Mouse (Mus musculus) G1E (cell line): ENCODE results near the gene Mcu. TPM values are rescaled to one million over a fixed set of nuclear protein-coding genes. Genes with fewer than 3 reads are reported as not detected.

Source experiments
- ATAC-seq: 2 replicates; pipeline ENCODE4 v1.8.0; 2016; ENCODE audit warnings: mild to moderate bottlenecking; ENCODE audit not compliant: insufficient number of reproducible peaks, poor library complexity, low FRiP score, severe bottlenecking; ENCODE audit errors: extremely low read depth
- DNase-seq: peaks from one replicate; pipeline ENCODE4 v3.0.0; 2012; ENCODE audit warnings: low spot score
- H3K27me3 ChIP-seq: 2 replicates; pipeline ENCODE4 v1.6.1; 2012; ENCODE audit warnings: mild to moderate bottlenecking, low read length, inconsistent platforms; ENCODE audit not compliant: insufficient read depth
- H3K36me3 ChIP-seq: replicated peaks from 2 replicates; pipeline ENCODE3; 2012; ENCODE audit warnings: mild to moderate bottlenecking, inconsistent platforms
- H3K4me1 ChIP-seq: 2 replicates; pipeline ENCODE4 v1.6.1; 2012; ENCODE audit warnings: low read depth, low read length, inconsistent platforms, mixed read lengths; ENCODE audit not compliant: insufficient read depth
- H3K4me3 ChIP-seq: 2 replicates; pipeline ENCODE4 v1.5.1; 2012; ENCODE audit warnings: low read depth, mild to moderate bottlenecking, inconsistent platforms, low read length, moderate library complexity, mixed read lengths
- H3K9me3 ChIP-seq: replicated peaks from 2 replicates; pipeline ENCODE4 v1.6.1; 2012; ENCODE audit warnings: inconsistent platforms
- CTCF ChIP-seq: IDR thresholded peaks from 2 replicates; pipeline ENCODE4 v1.5.1; 2012; ENCODE audit warnings: low read depth, low read length, inconsistent platforms, mixed read lengths
- GATA1 ChIP-seq: IDR thresholded peaks from 2 replicates; pipeline ENCODE4 v1.6.1; 2012; ENCODE audit warnings: borderline replicate concordance, low read length, inconsistent platforms, mixed read lengths
- GATA2 ChIP-seq: IDR thresholded peaks from 2 replicates; pipeline ENCODE4 v1.6.1; 2012; ENCODE audit warnings: low read depth, low read length, inconsistent platforms, borderline replicate concordance
- POLR2AphosphoS5 ChIP-seq: IDR thresholded peaks from 2 replicates; pipeline ENCODE4 v1.6.1; 2012; ENCODE audit warnings: low read depth, low read length, inconsistent platforms; ENCODE audit not compliant: insufficient replicate concordance
- TAL1 ChIP-seq: conservative IDR thresholded peaks from 2 replicates; pipeline ENCODE4 v1.6.1; 2012; ENCODE audit warnings: low read depth, low read length, inconsistent platforms, mixed read lengths
- polyA plus RNA-seq: library from polyadenylated mRNA; stranded (reverse); fragments of >175 nt; gene quantifications from 2 replicates; pipeline ENCODE4 v1.2.3, GENCODE M21; 2012
- total RNA-seq, 2 experiments: library from RNA; stranded (forward) in 1 of 2; stranded (reverse) in 1 of 2; fragments of 200-1000 nt in 1 of 2; fragments of >200 nt in 1 of 2; fragmentation: Nextera tagmentation in 1 of 2; gene quantifications; 2 replicates each; pipeline ENCODE4 v1.2.3; 2014 to 2017

Gene Mcu
- total and polyA plus RNA-seq, 3 experiments, result 5.1 to 25.6 (median 22.5) TPM

GRCm38 (mm10) chr10:59644710-59645109 lies 28.2 kb upstream of the Mcu start:
- TF ChIP-seq CTCF (no peak), POLR2AphosphoS5 (no peak), TAL1 (no peak), GATA1 (no peak), GATA2 (no peak)
- Histone ChIP-seq H3K9me3 (no peaks in the 10 kb centered on the region), H3K4me3 (no peak overlapping the region), H3K27me3 (no peaks in the 10 kb centered on the region), H3K4me1 (peaks cover 12% of the 10 kb centered on the region), H3K36me3 (no peaks in the 10 kb centered on the region)
- ATAC-seq (no peak), DNase-seq (no peak)

DNA sequence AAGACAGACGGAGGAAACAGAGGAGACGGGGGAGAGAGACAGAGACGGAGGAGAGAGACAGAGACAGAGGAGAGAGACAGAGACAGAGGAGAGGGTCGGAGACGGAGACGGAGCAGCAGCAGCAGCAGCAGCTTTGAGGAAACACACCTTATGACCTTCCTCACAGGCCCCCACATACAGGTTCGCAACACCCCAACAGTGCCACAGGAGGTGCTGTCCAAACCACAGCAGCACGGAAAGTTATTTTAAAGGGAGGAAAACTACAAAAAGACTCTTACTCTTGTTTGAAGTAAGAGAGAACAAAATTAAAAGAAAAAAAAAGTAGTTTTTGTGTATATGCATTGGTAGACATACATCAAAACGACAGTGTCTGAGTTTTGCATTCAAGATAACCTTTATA lies 27.2 kb upstream of the Mcu start:
- DNase-seq (no peak), ATAC-seq (no peak)
- no peak for TF ChIP-seq GATA2
- TF ChIP-seq TAL1, result no peak
- TF ChIP-seq GATA1, result no peak
- no peak for TF ChIP-seq CTCF
- TF ChIP-seq POLR2AphosphoS5, result no peak
- Histone ChIP-seq H3K9me3 (no peaks in the 10 kb centered on the region), H3K27me3 (no peaks in the 10 kb centered on the region), H3K36me3 (no peaks in the 10 kb centered on the region), H3K4me1 (peaks cover 12% of the 10 kb centered on the region), H3K4me3 (no peak overlapping the region)

DNA sequence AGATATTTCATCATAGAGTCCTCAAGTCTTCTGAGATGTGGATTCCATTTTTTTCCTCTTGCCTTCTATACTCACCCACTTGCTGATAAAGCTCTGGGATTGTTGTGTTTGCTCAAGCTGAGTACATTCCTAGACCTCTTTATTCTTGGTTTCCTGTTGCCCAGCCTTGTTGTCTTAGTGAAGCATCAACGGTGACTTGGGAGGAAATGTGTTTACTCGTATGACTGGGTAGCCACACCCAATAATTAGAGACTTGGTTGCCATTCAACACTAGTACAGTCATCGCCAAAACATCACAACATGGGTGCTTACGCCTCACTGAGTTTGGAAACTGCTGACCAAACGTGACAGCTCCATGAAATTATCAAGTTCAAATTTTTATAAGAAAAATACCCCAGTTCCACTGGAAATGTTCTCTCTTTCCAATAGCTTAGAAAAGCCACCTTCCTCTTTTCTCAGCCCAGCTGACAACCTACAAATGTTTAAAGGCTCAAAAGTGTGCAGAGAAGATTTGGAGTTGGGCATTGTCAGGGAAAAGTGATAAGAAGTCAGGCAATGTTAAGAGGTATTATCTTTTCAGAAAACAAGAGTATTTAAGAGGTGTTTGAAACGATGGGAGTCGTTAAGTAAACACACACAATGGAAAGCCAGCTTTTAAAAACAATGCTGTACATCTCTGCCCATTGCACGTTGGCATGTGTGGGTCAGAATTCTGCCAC lies 26.3 kb upstream of the Mcu start:
- peaks cover 12% of the 10 kb centered on the region for H3K4me1 ChIP-seq
- no peak for DNase-seq
- H3K4me3 ChIP-seq, result no peak overlapping the region
- TF ChIP-seq POLR2AphosphoS5 (no peak), CTCF (no peak), GATA2 (no peak), TAL1 (no peak), GATA1 (no peak)
- no peak for ATAC-seq
- H3K27me3 ChIP-seq, result no peaks in the 10 kb centered on the region
- no peaks in the 10 kb centered on the region for H3K9me3 ChIP-seq
- no peaks in the 10 kb centered on the region for H3K36me3 ChIP-seq

GRCm38 (mm10) chr10:59638576-59638975 lies 22.1 kb upstream of the Mcu start:
- no peak for DNase-seq
- H3K27me3 ChIP-seq, result no peaks in the 10 kb centered on the region
- no peak overlapping the region for H3K4me3 ChIP-seq
- no peak for ATAC-seq
- no peak for TF ChIP-seq POLR2AphosphoS5
- TF ChIP-seq CTCF, result no peak
- no peak for TF ChIP-seq GATA1
- no peak for TF ChIP-seq TAL1
- TF ChIP-seq GATA2, result no peak
- H3K4me1 ChIP-seq, result peaks cover 8% of the 10 kb centered on the region
- H3K9me3 ChIP-seq, result no peaks in the 10 kb centered on the region
- no peaks in the 10 kb centered on the region for H3K36me3 ChIP-seq

GRCm38 (mm10) chr10:59637596-59638124 lies 21.2 kb upstream of the Mcu start:
- Histone ChIP-seq H3K27me3 (no peaks in the 10 kb centered on the region), H3K36me3 (no peaks in the 10 kb centered on the region), H3K9me3 (no peaks in the 10 kb centered on the region), H3K4me1 (0 out of 2 replicates have a peak, but pooled peaks cover 4% of the 10 kb centered on the region), H3K4me3 (no peak overlapping the region)
- no peak for DNase-seq
- ATAC-seq, result no peak
- TF ChIP-seq POLR2AphosphoS5 (no peak), GATA2 (no peak), TAL1 (no peak), GATA1 (no peak), CTCF (no peak)

GRCm38 (mm10) chr10:59636751-59637533 lies 20.4 kb upstream of the Mcu start:
- DNase-seq (no peak), ATAC-seq (no peak)
- Histone ChIP-seq H3K4me1 (no peaks in the 10 kb centered on the region), H3K9me3 (no peaks in the 10 kb centered on the region), H3K36me3 (no peaks in the 10 kb centered on the region), H3K27me3 (no peaks in the 10 kb centered on the region), H3K4me3 (no peak overlapping the region)
- no peak for TF ChIP-seq POLR2AphosphoS5
- TF ChIP-seq TAL1, result no peak
- no peak for TF ChIP-seq CTCF
- no peak for TF ChIP-seq GATA2
- TF ChIP-seq GATA1, result no peak
